Mouse (Mus musculus) midbrain, embryonic 11.5 days (tissue): ENCODE results near the gene Dvl2. TPM values are rescaled to one million over a fixed set of nuclear protein-coding genes. Genes with fewer than 3 reads are reported as not detected.

Source experiments
- ATAC-seq: fragments of 200-750 bp; cut with Nextera tagmentation; 2 replicates; pipeline ENCODE4 v1.8.0; 2017; ENCODE audit warnings: moderate TSS enrichment, moderate library complexity; ENCODE audit not compliant: low FRiP score
- DNase-seq: peaks from one replicate; pipeline ENCODE4 v3.0.0; 2015; ENCODE audit warnings: low spot score; ENCODE audit errors: missing footprints
- H3K27ac ChIP-seq: fragments of 300-500 bp; sonication (generic); 2 replicates; pipeline ENCODE4 v1.5.1; 2014; ENCODE audit warnings: low read depth, low read length
- H3K27me3 ChIP-seq: fragments of 300-500 bp; sonication (generic); 2 replicates; pipeline ENCODE4 v1.6.1; 2014; ENCODE audit warnings: mild to moderate bottlenecking, low read length, moderate library complexity, mixed read lengths; ENCODE audit not compliant: control insufficient read depth, insufficient read depth
- H3K36me3 ChIP-seq: fragments of 300-500 bp; sonication (generic); 2 replicates; pipeline ENCODE4 v1.6.1; 2014; ENCODE audit warnings: mild to moderate bottlenecking, low read length, moderate library complexity, mixed read lengths; ENCODE audit not compliant: control insufficient read depth, insufficient read depth
- H3K4me1 ChIP-seq: fragments of 300-500 bp; sonication (generic); 2 replicates; pipeline ENCODE4 v1.6.1; 2014; ENCODE audit warnings: low read length; ENCODE audit not compliant: control insufficient read depth, insufficient read depth
- H3K4me2 ChIP-seq: fragments of 300-500 bp; sonication (generic); 2 replicates; pipeline ENCODE4 v1.6.1; 2014; ENCODE audit warnings: mild to moderate bottlenecking, moderate library complexity
- H3K4me3 ChIP-seq: fragments of 300-500 bp; sonication (generic); 2 replicates; pipeline ENCODE4 v1.5.1; 2014; ENCODE audit warnings: low read depth, low read length
- H3K9ac ChIP-seq: fragments of 300-500 bp; sonication (generic); 2 replicates; pipeline ENCODE4 v1.6.1; 2014; ENCODE audit warnings: low read length
- H3K9me3 ChIP-seq: fragments of 300-500 bp; sonication (generic); 2 replicates; pipeline ENCODE4 v1.6.1; 2016; ENCODE audit warnings: low read length; ENCODE audit not compliant: control insufficient read depth
- WGBS: fragments of 180-500 bp; shearing (Covaris S2); extraction: QIAGEN DNeasy Blood & Tissue Kit; methylation state at CpG from one replicate; pipeline ENCODE4 v1.1.7; 2014; 5-methylcytosine and 5-hydroxymethylcytosine counted together
- polyA plus RNA-seq: library from polyadenylated mRNA; unstranded; fragments of >200 nt; fragmentation: Nextera tagmentation; extraction: Ambion mirVana; gene quantifications from 2 replicates; pipeline ENCODE4 v1.2.1, GENCODE M21; 2014

The Dvl2 gene
- polyA plus RNA-seq, 1 experiment from 2014 or later = 29.0 TPM

GRCm38 (mm10) chr11:70027397-70027796 is 27.0 kb downstream of the Dvl2 start:
- no peaks in the 10 kb centered on the region for H3K27me3 ChIP-seq
- 30% methylated on average over 9 of the region's 9 CpGs for WGBS

GRCm38 (mm10) chr11:70028401-70029129 is 28.2 kb downstream of the Dvl2 start:
- Histone ChIP-seq H3K4me1 (peaks cover 48% of the 10 kb centered on the region), H3K27me3 (no peaks in the 10 kb centered on the region), H3K36me3 (peaks cover 12% of the 10 kb centered on the region), H3K4me3 (peak overlapping the region; percentile 31), H3K9ac (peak overlapping the region; percentile 13), H3K4me2 (peak overlapping the region; percentile 69), H3K9me3 (no peaks in the 10 kb centered on the region), H3K27ac (peak overlapping the region; percentile 95)
- 22% methylated on average over 12 of the region's 12 CpGs for WGBS
- ATAC-seq (no peak), DNase-seq (no peak)

More at GRCm38 (mm10) chr11:70027397-70027796, 27.0 kb downstream of the Dvl2 start:
- Histone ChIP-seq H3K4me1 (peaks cover 58% of the 10 kb centered on the region), H3K4me3 (peak overlapping the region; percentile 19; the same call in 1 of the 2 replicates), H3K4me2 (peak overlapping the region; percentile 69), H3K27ac (peak overlapping the region; percentile 52; the same call in 1 of the 2 replicates), H3K9me3 (no peaks in the 10 kb centered on the region), H3K9ac (peak overlapping the region; percentile 3; the same call in 1 of the 2 replicates), H3K36me3 (peaks cover 11% of the 10 kb centered on the region)
- DNase-seq = no peak
- ATAC-seq = no peak

GRCm38 (mm10) chr11:70029130-70029801 is 28.9 kb downstream of the Dvl2 start:
- H3K4me2 ChIP-seq = peak overlapping the region; percentile 69
- H3K9ac ChIP-seq = peak overlapping the region; percentile 40
- ATAC-seq (peak; percentile 96), DNase-seq (peak; percentile 99)
- no peaks in the 10 kb centered on the region for H3K9me3 ChIP-seq
- H3K27me3 ChIP-seq = no peaks in the 10 kb centered on the region
- peak overlapping the region; percentile 31 for H3K4me3 ChIP-seq
- peak overlapping the region; percentile 95 for H3K27ac ChIP-seq
- peaks cover 12% of the 10 kb centered on the region for H3K36me3 ChIP-seq
- WGBS = under 1% methylated on average over 20 of the region's 20 CpGs
- H3K4me1 ChIP-seq = peaks cover 44% of the 10 kb centered on the region

GRCm38 (mm10) chr11:70029829-70030550 is 29.6 kb downstream of the Dvl2 start:
- peak overlapping the region; percentile 31 for H3K4me3 ChIP-seq
- ATAC-seq = peak; percentile 56
- 30% methylated on average over 11 of the region's 11 CpGs for WGBS
- no peaks in the 10 kb centered on the region for H3K9me3 ChIP-seq
- peak overlapping the region; percentile 69 for H3K4me2 ChIP-seq
- H3K27ac ChIP-seq = peak overlapping the region; percentile 95
- peak overlapping the region; percentile 59 for H3K9ac ChIP-seq
- H3K36me3 ChIP-seq = peaks cover 12% of the 10 kb centered on the region
- DNase-seq = no peak
- H3K4me1 ChIP-seq = peaks cover 40% of the 10 kb centered on the region
- H3K27me3 ChIP-seq = no peaks in the 10 kb centered on the region

- 92% methylated on average over 28 of the region's 28 CpGs for WGBS
- Histone ChIP-seq H3K9me3 (no peaks in the 10 kb centered on the region), H3K27ac (peak overlapping the region; percentile 95), H3K27me3 (no peaks in the 10 kb centered on the region), H3K4me1 (peaks cover 37% of the 10 kb centered on the region), H3K4me2 (peak overlapping the region; percentile 69), H3K9ac (peak overlapping the region; percentile 59; the same call in 1 of the 2 replicates), H3K4me3 (peak overlapping the region; percentile 31), H3K36me3 (peaks cover 12% of the 10 kb centered on the region)
- ATAC-seq (no peak), DNase-seq (no peak)
These were observed 30.4 kb downstream of the Dvl2 start for GRCm38 (mm10) chr11:70030651-70031320.

GRCm38 (mm10) chr11:70031321-70031670 is 30.9 kb downstream of the Dvl2 start:
- no peak overlapping the region for H3K27ac ChIP-seq
- ATAC-seq (no peak), DNase-seq (no peak)
- peaks cover 12% of the 10 kb centered on the region for H3K36me3 ChIP-seq
- no peaks in the 10 kb centered on the region for H3K9me3 ChIP-seq
- whole genome bisulfite sequencing = 98% methylated on average over 11 of the region's 11 CpGs
- H3K4me2 ChIP-seq = no peak overlapping the region
- no peak overlapping the region for H3K9ac ChIP-seq
- H3K27me3 ChIP-seq = no peaks in the 10 kb centered on the region
- peaks cover 32% of the 10 kb centered on the region for H3K4me1 ChIP-seq
- H3K4me3 ChIP-seq = no peak overlapping the region

- Histone ChIP-seq H3K36me3 (peaks cover 8% of the 10 kb centered on the region), H3K9ac (no peak overlapping the region), H3K27ac (no peak overlapping the region), H3K4me2 (no peak overlapping the region), H3K4me3 (no peak overlapping the region), H3K9me3 (no peaks in the 10 kb centered on the region), H3K27me3 (no peaks in the 10 kb centered on the region), H3K4me1 (no peaks in the 10 kb centered on the region)
- 85% methylated on average over 7 of the region's 7 CpGs for WGBS
- ATAC-seq (no peak), DNase-seq (no peak)
These were observed 37.8 kb downstream of the Dvl2 start for GRCm38 (mm10) chr11:70038174-70038573.

GRCm38 (mm10) chr11:70039631-70040030 is 39.2 kb downstream of the Dvl2 start:
- Histone ChIP-seq H3K4me1 (no peaks in the 10 kb centered on the region), H3K4me3 (no peak overlapping the region), H3K4me2 (no peak overlapping the region), H3K27me3 (no peaks in the 10 kb centered on the region), H3K36me3 (peaks cover 9% of the 10 kb centered on the region), H3K9ac (no peak overlapping the region), H3K9me3 (no peaks in the 10 kb centered on the region), H3K27ac (no peak overlapping the region)
- DNase-seq (peak; percentile 78), ATAC-seq (no peak)
- 92% methylated on average over 10 of the region's 10 CpGs for WGBS
